Mouse (Mus musculus): ENCODE results near the gene Hnrnpm. TPM values are rescaled to one million over a fixed set of nuclear protein-coding genes. Genes with fewer than 3 reads are reported as not detected.

The Hnrnpm gene
- total RNA-seq, 2 experiments from 2014 or later, result 197 to 237 TPM

GRCm38 (mm10) chr17:33600831-33601230, 85.8 kb downstream of the Hnrnpm start:
- no peak for DNase-seq (ENCODE audit: low spot score in 2 of 2)

GRCm38 (mm10) chr17:33599836-33600475, 86.7 kb downstream of the Hnrnpm start:
- no peak for DNase-seq (ENCODE audit: low spot score in 2 of 2)

GRCm38 (mm10) chr17:33598506-33598905, 88.2 kb downstream of the Hnrnpm start:
- no peak for DNase-seq (ENCODE audit: low spot score in 2 of 2)

GRCm38 (mm10) chr17:33597271-33597670, 89.4 kb downstream of the Hnrnpm start:
- no peak for DNase-seq (ENCODE audit: low spot score in 2 of 2)

Other genes with a start within 250 kb of the Hnrnpm start
- 10 to 100 TPM; 66.4 to 80.9 TPM for gene Adamts10, start 162.7 kb downstream of the Hnrnpm start, total RNA-seq (2021)
- 1 to 10 TPM; 3.0 to 3.6 TPM for gene Myo1f, start 131.2 kb downstream of the Hnrnpm start, total RNA-seq (2021)
- 10 to 100 TPM; 66.6 to 67.1 TPM for gene Zfp414, start 57.8 kb downstream of the Hnrnpm start, total RNA-seq (2021)
- gene Pram1, start 48.8 kb downstream of the Hnrnpm start, total RNA-seq (2021), result 1 to 10 TPM; 2.5 to 2.6 TPM
- gene March2, start 31.8 kb upstream of the Hnrnpm start, total RNA-seq (2021), result 10 to 100 TPM; 85.4 to 85.6 TPM
- gene Rab11b, start 73.7 kb upstream of the Hnrnpm start, total RNA-seq (2021), result 100 to 1,000 TPM; 305 to 306 TPM
- 10 to 100 TPM; 43.9 to 68.2 TPM for gene Angptl4, start 95.0 kb upstream of the Hnrnpm start, total RNA-seq (2021)
- gene Kank3, start 123.7 kb upstream of the Hnrnpm start, total RNA-seq (2021), result 100 to 1,000 TPM; 117 to 136 TPM
- gene Rps28, start 137.7 kb upstream of the Hnrnpm start, total RNA-seq (2021), result 1,000 to 10,000 TPM; 1,918 to 2,060 TPM
- gene Ndufa7, start 137.7 kb upstream of the Hnrnpm start, total RNA-seq (2021), result 100 to 1,000 TPM; 354 to 402 TPM
- 10 to 100 TPM; 34.3 to 36.0 TPM for gene Cd320, start 156.2 kb upstream of the Hnrnpm start, total RNA-seq (2021)
- gene Gm7029, start 187.0 kb upstream of the Hnrnpm start, total RNA-seq (2021), result not detected
- 10 to 100 TPM; 30.5 to 31.0 TPM for gene Kifc1, start 203.8 kb upstream of the Hnrnpm start, total RNA-seq (2021)
- not detected for gene Platr17, start 218.3 kb upstream of the Hnrnpm start, total RNA-seq (2021)
- 10 to 100 TPM; 34.7 to 37.8 TPM for gene Daxx, start 222.6 kb upstream of the Hnrnpm start, total RNA-seq (2021)
- gene Tapbp, start 229.0 kb upstream of the Hnrnpm start, total RNA-seq (2021), result 100 to 1,000 TPM; 122 to 131 TPM
- 10 to 100 TPM; 43.0 to 47.1 TPM for gene Zbtb22, start 229.0 kb upstream of the Hnrnpm start, total RNA-seq (2021)
- 10 to 100 TPM; 87.9 to 94.5 TPM for gene Rgl2, start 242.7 kb upstream of the Hnrnpm start, total RNA-seq (2021)

Data from adrenal gland, postnatal 4 days (tissue).